Mouse (Mus musculus): Measurements from ENCODE around the gene Atp13a4. TPM values are rescaled to one million over a fixed set of nuclear protein-coding genes. Genes with fewer than 3 reads are reported as not detected.

Atp13a4 gene
- total RNA-seq, 1 experiment, result 1.1 TPM

- no peak for TF ChIP-seq CHD2 (IDR thresholded peaks at IDR 0.05; ENCODE audit: low read depth, low read length)
- no peak for TF ChIP-seq ZNF384 (IDR thresholded peaks at IDR 0.05; ENCODE audit: low read depth, low read length)
- no peak for TF ChIP-seq MAFK (IDR thresholded peaks at IDR 0.05; ENCODE audit: insufficient read depth, low read depth, low read length)
- no peak for TF ChIP-seq ZC3H11A (IDR thresholded peaks at IDR 0.05; ENCODE audit: borderline replicate concordance, low read depth, low read length)
- no peak for TF ChIP-seq HCFC1 (IDR thresholded peaks at IDR 0.05; ENCODE audit: borderline replicate concordance, insufficient read depth, low read length)
- Histone ChIP-seq H3K36me3 (ENCODE audit: control insufficient read depth, insufficient read depth, low read length, poor library complexity, severe bottlenecking) (no peaks in the 10 kb centered on the region), H3K4me1 (ENCODE audit: control insufficient read depth in 2 of 2, insufficient read depth in 2 of 2, low read length in 2 of 2, poor library complexity in 1 of 2) (no peaks in the 10 kb centered on the region), H3K9ac (ENCODE audit: insufficient read depth, low read depth, low read length, poor library complexity, severe bottlenecking) (no peak overlapping the region), H3K4me3 (ENCODE audit: insufficient read depth in 1 of 2, low read depth in 1 of 2, low read length in 2 of 2, poor library complexity in 1 of 2, severe bottlenecking in 1 of 2) (no peak overlapping the region), H3K27ac (ENCODE audit: insufficient read depth, low read depth, low read length, poor library complexity, severe bottlenecking) (no peak overlapping the region), H3K9me3 (ENCODE audit: control insufficient read depth, insufficient read depth, low read depth, low read length) (no peaks in the 10 kb centered on the region)
- DNase-seq (ENCODE audit: low read depth, low spot score), result peak; percentile 38
- in situ Hi-C loops (cut with MboI; ENCODE audit: low sequenced_read_pairs in 2 of 2, unreplicated experiment in 2 of 2), result no loop called here
Measured at GRCm38 (mm10) chr16:29434712-29435111, 110.0 kb downstream of the Atp13a4 start.

DNA sequence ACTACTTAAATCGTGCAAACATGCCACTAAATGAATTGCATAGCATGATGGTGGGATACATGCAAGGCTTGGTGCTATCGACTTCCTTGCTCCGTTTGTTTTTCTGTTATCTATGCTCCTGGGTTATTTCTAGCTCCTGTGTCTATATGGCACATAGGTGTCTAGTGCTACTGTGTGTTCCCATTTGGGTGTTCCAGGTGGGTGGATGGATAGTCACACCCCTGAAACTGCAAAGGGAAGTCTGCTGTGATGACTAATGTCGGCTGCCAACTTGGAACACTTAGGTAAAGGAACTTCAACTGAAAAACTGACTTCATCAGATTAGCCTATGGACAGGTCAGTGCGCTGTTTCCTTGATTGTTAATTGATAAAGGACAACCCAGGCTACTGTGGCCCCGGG lies 129.8 kb downstream of the Atp13a4 start:
- Histone ChIP-seq H3K9ac (ENCODE audit: insufficient read depth, low read depth, low read length, poor library complexity, severe bottlenecking) (no peak overlapping the region), H3K36me3 (ENCODE audit: control insufficient read depth, insufficient read depth, low read length, poor library complexity, severe bottlenecking) (no peaks in the 10 kb centered on the region), H3K4me1 (ENCODE audit: control insufficient read depth in 2 of 2, insufficient read depth in 2 of 2, low read length in 2 of 2, poor library complexity in 1 of 2) (no peaks in the 10 kb centered on the region), H3K9me3 (ENCODE audit: control insufficient read depth, insufficient read depth, low read depth, low read length) (no peaks in the 10 kb centered on the region), H3K4me3 (ENCODE audit: insufficient read depth in 1 of 2, low read depth in 1 of 2, low read length in 2 of 2, poor library complexity in 1 of 2, severe bottlenecking in 1 of 2) (no peak overlapping the region), H3K27ac (ENCODE audit: insufficient read depth, low read depth, low read length, poor library complexity, severe bottlenecking) (no peak overlapping the region)
- in situ Hi-C loops (cut with MboI; ENCODE audit: low sequenced_read_pairs in 2 of 2, unreplicated experiment in 2 of 2), result no loop called here
- no peak for DNase-seq (ENCODE audit: low read depth, low spot score)
- TF ChIP-seq CHD2 (IDR thresholded peaks at IDR 0.05; ENCODE audit: low read depth, low read length) (no peak), ZNF384 (IDR thresholded peaks at IDR 0.05; ENCODE audit: low read depth, low read length) (no peak), MAFK (IDR thresholded peaks at IDR 0.05; ENCODE audit: insufficient read depth, low read depth, low read length) (no peak), HCFC1 (IDR thresholded peaks at IDR 0.05; ENCODE audit: borderline replicate concordance, insufficient read depth, low read length) (no peak), ZC3H11A (IDR thresholded peaks at IDR 0.05; ENCODE audit: borderline replicate concordance, low read depth, low read length) (no peak)

DNA sequence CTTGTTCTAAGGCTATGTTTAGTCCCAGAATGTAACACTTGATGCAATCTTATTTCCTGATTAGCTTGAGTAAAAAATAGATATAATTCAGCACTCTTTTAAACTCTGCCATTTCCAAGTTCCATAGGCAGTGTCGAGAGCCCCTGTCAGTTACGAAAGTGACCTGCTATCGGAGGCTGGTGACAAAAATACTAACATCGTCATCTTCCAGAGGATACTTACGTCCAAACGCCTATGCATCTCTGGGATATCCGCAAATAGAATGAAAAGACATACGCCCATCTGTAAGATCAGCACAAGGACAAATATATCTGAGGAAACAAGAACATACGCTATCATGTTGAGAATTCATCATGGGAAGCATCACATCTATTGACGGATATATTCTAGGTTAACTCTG lies 137.3 kb downstream of the Atp13a4 start:
- Histone ChIP-seq H3K9ac (ENCODE audit: insufficient read depth, low read depth, low read length, poor library complexity, severe bottlenecking) (no peak overlapping the region), H3K36me3 (ENCODE audit: control insufficient read depth, insufficient read depth, low read length, poor library complexity, severe bottlenecking) (no peaks in the 10 kb centered on the region), H3K9me3 (ENCODE audit: control insufficient read depth, insufficient read depth, low read depth, low read length) (no peaks in the 10 kb centered on the region), H3K4me1 (ENCODE audit: control insufficient read depth in 2 of 2, insufficient read depth in 2 of 2, low read length in 2 of 2, poor library complexity in 1 of 2) (no peaks in the 10 kb centered on the region), H3K27ac (ENCODE audit: insufficient read depth, low read depth, low read length, poor library complexity, severe bottlenecking) (no peak overlapping the region), H3K4me3 (ENCODE audit: insufficient read depth in 1 of 2, low read depth in 1 of 2, low read length in 2 of 2, poor library complexity in 1 of 2, severe bottlenecking in 1 of 2) (no peak overlapping the region)
- no peak for DNase-seq (ENCODE audit: low read depth, low spot score)
- no peak for TF ChIP-seq ZNF384 (IDR thresholded peaks at IDR 0.05; ENCODE audit: low read depth, low read length)
- TF ChIP-seq HCFC1 (IDR thresholded peaks at IDR 0.05; ENCODE audit: borderline replicate concordance, insufficient read depth, low read length), result no peak
- TF ChIP-seq MAFK (IDR thresholded peaks at IDR 0.05; ENCODE audit: insufficient read depth, low read depth, low read length), result no peak
- TF ChIP-seq CHD2 (IDR thresholded peaks at IDR 0.05; ENCODE audit: low read depth, low read length), result no peak
- TF ChIP-seq ZC3H11A (IDR thresholded peaks at IDR 0.05; ENCODE audit: borderline replicate concordance, low read depth, low read length), result no peak
- in situ Hi-C loops (cut with MboI; ENCODE audit: low sequenced_read_pairs in 2 of 2, unreplicated experiment in 2 of 2), result no loop called here

GRCm38 (mm10) chr16:29399079-29399478 lies 145.6 kb downstream of the Atp13a4 start:
- no peak for DNase-seq (ENCODE audit: low read depth, low spot score)
- no peaks in the 10 kb centered on the region for H3K36me3 ChIP-seq (ENCODE audit: control insufficient read depth, insufficient read depth, low read length, poor library complexity, severe bottlenecking)
- no peaks in the 10 kb centered on the region for H3K4me1 ChIP-seq (ENCODE audit: control insufficient read depth in 2 of 2, insufficient read depth in 2 of 2, low read length in 2 of 2, poor library complexity in 1 of 2)
- H3K9me3 ChIP-seq (ENCODE audit: control insufficient read depth, insufficient read depth, low read depth, low read length), result no peaks in the 10 kb centered on the region
- H3K27ac ChIP-seq (ENCODE audit: insufficient read depth, low read depth, low read length, poor library complexity, severe bottlenecking), result no peak overlapping the region
- no peak for TF ChIP-seq CHD2 (IDR thresholded peaks at IDR 0.05; ENCODE audit: low read depth, low read length)
- TF ChIP-seq ZC3H11A (IDR thresholded peaks at IDR 0.05; ENCODE audit: borderline replicate concordance, low read depth, low read length), result no peak
- TF ChIP-seq MAFK (IDR thresholded peaks at IDR 0.05; ENCODE audit: insufficient read depth, low read depth, low read length), result no peak
- no peak for TF ChIP-seq ZNF384 (IDR thresholded peaks at IDR 0.05; ENCODE audit: low read depth, low read length)
- TF ChIP-seq HCFC1 (IDR thresholded peaks at IDR 0.05; ENCODE audit: borderline replicate concordance, insufficient read depth, low read length), result no peak
- no peak overlapping the region for H3K4me3 ChIP-seq (ENCODE audit: insufficient read depth in 1 of 2, low read depth in 1 of 2, low read length in 2 of 2, poor library complexity in 1 of 2, severe bottlenecking in 1 of 2)
- H3K9ac ChIP-seq (ENCODE audit: insufficient read depth, low read depth, low read length, poor library complexity, severe bottlenecking), result no peak overlapping the region
- in situ Hi-C loops (cut with MboI; ENCODE audit: low sequenced_read_pairs in 2 of 2, unreplicated experiment in 2 of 2), result no loop called here

DNA sequence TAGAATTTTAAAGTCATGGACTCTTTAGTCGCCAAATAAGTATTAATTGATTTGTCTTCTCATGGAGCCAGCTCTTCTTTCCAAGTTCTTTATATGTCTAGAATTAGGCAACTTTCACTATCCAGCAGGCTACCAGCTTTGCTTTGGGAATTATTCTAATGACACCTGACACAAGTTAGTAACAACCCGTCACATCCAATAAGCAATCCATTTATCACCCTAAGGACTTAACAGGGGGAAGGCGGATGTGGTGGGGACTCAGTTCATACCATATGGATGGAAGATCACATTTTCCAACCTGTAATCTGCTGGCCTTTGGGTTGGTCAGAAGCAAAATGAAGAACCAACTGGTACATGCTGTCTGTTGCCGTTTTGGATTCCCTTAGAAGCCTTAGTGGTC lies 159.9 kb downstream of the Atp13a4 start:
- H3K4me1 ChIP-seq (ENCODE audit: control insufficient read depth in 2 of 2, insufficient read depth in 2 of 2, low read length in 2 of 2, poor library complexity in 1 of 2), result no peaks in the 10 kb centered on the region
- no peak overlapping the region for H3K27ac ChIP-seq (ENCODE audit: insufficient read depth, low read depth, low read length, poor library complexity, severe bottlenecking)
- TF ChIP-seq ZC3H11A (IDR thresholded peaks at IDR 0.05; ENCODE audit: borderline replicate concordance, low read depth, low read length), result no peak
- no peak overlapping the region for H3K9ac ChIP-seq (ENCODE audit: insufficient read depth, low read depth, low read length, poor library complexity, severe bottlenecking)
- no peaks in the 10 kb centered on the region for H3K9me3 ChIP-seq (ENCODE audit: control insufficient read depth, insufficient read depth, low read depth, low read length)
- no peaks in the 10 kb centered on the region for H3K36me3 ChIP-seq (ENCODE audit: control insufficient read depth, insufficient read depth, low read length, poor library complexity, severe bottlenecking)
- in situ Hi-C loops (cut with MboI; ENCODE audit: low sequenced_read_pairs in 2 of 2, unreplicated experiment in 2 of 2), result no loop called here
- H3K4me3 ChIP-seq (ENCODE audit: insufficient read depth in 1 of 2, low read depth in 1 of 2, low read length in 2 of 2, poor library complexity in 1 of 2, severe bottlenecking in 1 of 2), result no peak overlapping the region
- no peak for DNase-seq (ENCODE audit: low read depth, low spot score)

All from ES-E14 (cell line).